Mouse (Mus musculus) midbrain, embryonic 16.5 days (tissue): ENCODE measurements at regions not wholly inside any gene's neighbourhood (a gene's known extent, or its start where the extent isn't known, plus 50 kb on each side); places are given as distances from the start of the nearest gene placed in this dataset.

ENCODE experiments used
- ATAC-seq: fragments of 200-750 bp; cut with Nextera tagmentation; 2 replicates; pipeline ENCODE4 v1.8.0; 2017; ENCODE audit warnings: moderate TSS enrichment
- H3K27ac ChIP-seq: fragments of 300-500 bp; sonication (generic); 2 replicates; pipeline ENCODE4 v1.5.1; 2014; ENCODE audit warnings: mild to moderate bottlenecking, low read length, mixed read lengths
- H3K27me3 ChIP-seq: fragments of 300-500 bp; sonication (generic); 2 replicates; pipeline ENCODE4 v1.6.1; 2014; ENCODE audit warnings: low read depth, low read length, mixed read lengths; ENCODE audit not compliant: control insufficient read depth, insufficient read depth
- H3K36me3 ChIP-seq: fragments of 300-500 bp; sonication (generic); 2 replicates; pipeline ENCODE4 v1.6.1; 2014; ENCODE audit warnings: mild to moderate bottlenecking, low read length, moderate library complexity, mixed read lengths; ENCODE audit not compliant: control insufficient read depth, insufficient read depth
- H3K4me1 ChIP-seq: fragments of 300-500 bp; sonication (generic); 2 replicates; pipeline ENCODE4 v1.6.1; 2014; ENCODE audit warnings: mild to moderate bottlenecking, low read length, mixed read lengths; ENCODE audit not compliant: control insufficient read depth, insufficient read depth
- H3K4me2 ChIP-seq: fragments of 300-500 bp; sonication (generic); 2 replicates; pipeline ENCODE4 v1.6.1; 2014; ENCODE audit warnings: mild to moderate bottlenecking, low read length, mixed read lengths
- H3K4me3 ChIP-seq: fragments of 300-500 bp; sonication (generic); 2 replicates; pipeline ENCODE4 v1.5.1; 2014; ENCODE audit warnings: low read depth, mild to moderate bottlenecking, low read length, moderate library complexity, mixed read lengths
- H3K9ac ChIP-seq: fragments of 300-500 bp; sonication (generic); 2 replicates; pipeline ENCODE4 v1.6.1; 2014; ENCODE audit warnings: low read depth, low read length, mixed read lengths
- H3K9me3 ChIP-seq: fragments of 300-500 bp; sonication (generic); replicated peaks from 2 replicates; pipeline ENCODE4 v1.6.1; 2014; ENCODE audit warnings: mild to moderate bottlenecking, low read length, mixed read lengths; ENCODE audit not compliant: control insufficient read depth, poor library complexity, severe bottlenecking
- WGBS: fragments of 180-500 bp; shearing (Covaris S2); extraction: QIAGEN DNeasy Blood & Tissue Kit; methylation state at CpG from one replicate; pipeline ENCODE4 v1.1.7; 2014; 5-methylcytosine and 5-hydroxymethylcytosine counted together

DNA sequence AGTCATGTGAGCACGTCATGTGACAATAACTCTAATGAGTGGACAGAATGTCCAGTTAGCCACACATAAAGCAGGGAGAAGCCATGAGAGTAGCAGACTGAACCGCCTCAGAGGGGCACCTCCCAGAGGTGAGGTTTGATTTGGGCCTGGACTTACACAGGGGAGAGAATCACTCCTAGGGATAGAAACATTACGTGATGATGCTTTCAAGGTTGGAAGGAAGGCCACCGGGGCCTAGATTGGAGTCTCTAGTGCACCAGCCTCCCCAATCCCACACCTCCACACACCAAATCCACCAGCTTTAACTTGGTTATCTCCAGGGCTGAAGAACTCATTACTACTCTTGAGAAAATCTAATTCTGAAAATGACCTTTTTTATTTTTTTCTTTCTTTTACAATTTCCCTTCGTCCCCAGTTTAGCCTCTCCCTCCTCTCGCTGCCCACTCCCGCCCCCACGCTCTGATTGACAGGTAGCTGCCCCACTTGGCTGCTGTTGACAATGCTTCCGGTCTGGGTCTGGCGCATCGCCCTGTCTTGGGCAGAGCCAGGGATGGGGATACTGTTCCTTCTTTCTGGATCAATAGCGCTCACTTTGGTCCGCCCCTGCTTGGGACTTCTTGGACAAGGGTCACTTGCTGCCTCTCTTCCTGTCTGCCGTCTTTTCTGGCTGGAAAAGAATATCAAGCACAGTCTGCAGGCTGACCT lies 87.8 kb upstream of the Mvb12b start:
- H3K4me2 ChIP-seq: no peak overlapping the region
- no peak overlapping the region for H3K9ac ChIP-seq
- H3K4me3 ChIP-seq: no peak overlapping the region
- no peaks in the 10 kb centered on the region for H3K27me3 ChIP-seq
- H3K9me3 ChIP-seq: peaks cover 3% of the 10 kb centered on the region; the same call in 1 of the 2 replicates
- H3K27ac ChIP-seq: no peak overlapping the region
- peaks cover 9% of the 10 kb centered on the region for H3K4me1 ChIP-seq
- WGBS: 80% methylated on average over 14 of the region's 14 CpGs
- no peak for ATAC-seq
- no peaks in the 10 kb centered on the region for H3K36me3 ChIP-seq

DNA sequence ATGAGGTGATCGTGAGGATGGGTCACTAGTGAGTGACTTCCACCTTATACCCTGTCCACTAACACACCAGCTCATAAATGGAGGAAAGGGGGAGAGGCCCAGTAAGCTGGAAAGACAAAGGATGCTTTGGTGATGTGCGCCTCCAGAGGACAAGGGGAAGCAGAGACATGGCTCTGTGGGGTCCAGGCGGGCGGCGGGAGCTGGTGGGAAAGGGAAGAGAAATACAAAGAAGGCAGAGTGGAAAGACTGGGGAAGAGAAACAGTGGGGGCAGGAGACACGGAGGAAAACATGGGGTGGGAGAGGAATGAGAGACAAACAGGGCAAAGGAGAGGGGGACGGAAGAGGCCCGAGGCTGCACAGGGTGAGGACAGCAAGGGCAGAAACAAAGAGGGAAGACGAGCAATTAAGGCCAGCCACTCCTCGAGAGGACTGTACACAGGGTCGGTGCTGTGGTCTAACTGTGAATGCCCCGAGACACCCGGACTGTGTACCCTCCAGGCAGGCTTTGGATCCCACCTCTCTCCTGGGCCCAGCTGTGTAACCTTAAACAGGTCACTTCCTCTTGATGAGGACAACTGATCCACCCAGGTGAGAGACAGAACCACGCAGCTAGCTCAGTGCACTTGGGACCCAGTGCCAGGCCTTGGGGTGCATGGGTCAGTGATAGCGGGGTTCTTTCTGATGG lies 87.1 kb upstream of the Mvb12b start:
- H3K4me1 ChIP-seq: peaks cover 9% of the 10 kb centered on the region
- H3K4me3 ChIP-seq: no peak overlapping the region
- no peak for ATAC-seq
- no peak overlapping the region for H3K4me2 ChIP-seq
- peaks cover 3% of the 10 kb centered on the region; the same call in 1 of the 2 replicates for H3K9me3 ChIP-seq
- WGBS: 49% methylated on average over 15 of the region's 15 CpGs
- H3K36me3 ChIP-seq: no peaks in the 10 kb centered on the region
- no peak overlapping the region for H3K9ac ChIP-seq
- peak overlapping the region; percentile 52; the same call in 1 of the 2 replicates for H3K27ac ChIP-seq
- H3K27me3 ChIP-seq: no peaks in the 10 kb centered on the region

DNA sequence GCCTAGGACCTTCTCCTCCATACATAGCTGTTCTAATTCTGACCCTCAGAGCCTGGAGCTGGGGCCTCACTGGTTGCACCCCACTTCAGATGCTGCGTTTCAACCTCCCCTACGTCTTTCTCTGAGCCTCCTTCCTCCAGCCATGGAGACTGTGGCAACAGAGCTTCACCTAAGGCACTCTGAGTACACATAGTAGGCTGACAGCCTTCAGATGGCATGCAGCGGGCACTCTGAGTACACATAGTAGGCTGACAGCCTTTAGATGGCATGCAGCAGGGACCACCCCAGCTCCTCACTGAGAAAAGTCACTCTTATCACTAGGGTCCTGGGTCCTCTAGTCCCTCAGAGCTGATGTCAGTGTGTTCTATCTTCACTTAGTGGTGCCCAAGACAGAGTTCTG lies 86.3 kb upstream of the Mvb12b start:
- Histone ChIP-seq H3K9ac (no peak overlapping the region), H3K4me2 (no peak overlapping the region), H3K27ac (peak overlapping the region; percentile 53), H3K4me3 (no peak overlapping the region), H3K36me3 (no peaks in the 10 kb centered on the region), H3K4me1 (peaks cover 9% of the 10 kb centered on the region), H3K9me3 (peaks cover 3% of the 10 kb centered on the region; the same call in 1 of the 2 replicates), H3K27me3 (no peaks in the 10 kb centered on the region)
- no peak; the same call in 1 of the 2 replicates for ATAC-seq
- WGBS: 89% methylated on average over 3 of the region's 3 CpGs

DNA sequence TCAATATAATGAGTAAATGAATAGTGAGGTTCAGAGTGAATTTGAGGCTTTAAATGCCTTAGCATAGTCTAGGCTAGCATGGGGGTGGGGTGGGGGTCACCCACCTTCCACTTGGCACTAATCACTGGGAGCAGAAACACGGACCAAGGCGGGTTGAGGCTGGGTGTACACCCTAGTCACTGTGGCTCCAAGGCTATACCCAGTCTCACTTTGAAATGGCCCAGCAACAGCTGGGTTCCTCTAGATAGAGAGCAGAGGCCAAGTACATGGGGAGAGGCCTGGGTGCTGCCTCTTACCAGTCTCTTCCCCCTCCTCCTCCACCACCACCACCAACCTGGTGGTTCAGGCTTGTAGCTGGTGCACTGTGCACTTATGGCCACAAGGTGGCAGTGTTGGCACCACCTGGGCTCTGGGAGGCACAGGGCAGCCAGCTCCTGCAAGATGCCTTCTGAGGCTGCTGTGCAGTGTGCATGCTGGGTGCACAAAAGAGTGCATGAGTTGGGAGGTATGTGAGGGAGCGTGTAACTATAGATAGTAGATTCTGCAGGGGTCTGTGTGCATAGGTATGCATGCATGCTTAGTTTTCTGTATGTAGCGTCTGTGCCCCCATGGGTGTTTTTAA lies 85.6 kb upstream of the Mvb12b start:
- H3K4me2 ChIP-seq: no peak overlapping the region
- H3K9me3 ChIP-seq: peaks cover 3% of the 10 kb centered on the region; the same call in 1 of the 2 replicates
- H3K4me3 ChIP-seq: no peak overlapping the region
- H3K4me1 ChIP-seq: peaks cover 9% of the 10 kb centered on the region
- H3K9ac ChIP-seq: no peak overlapping the region; the same call in 1 of the 2 replicates
- 61% methylated on average over 4 of the region's 4 CpGs for WGBS
- no peaks in the 10 kb centered on the region for H3K27me3 ChIP-seq
- ATAC-seq: peak; percentile 90
- no peaks in the 10 kb centered on the region for H3K36me3 ChIP-seq
- H3K27ac ChIP-seq: peak overlapping the region; percentile 53

DNA sequence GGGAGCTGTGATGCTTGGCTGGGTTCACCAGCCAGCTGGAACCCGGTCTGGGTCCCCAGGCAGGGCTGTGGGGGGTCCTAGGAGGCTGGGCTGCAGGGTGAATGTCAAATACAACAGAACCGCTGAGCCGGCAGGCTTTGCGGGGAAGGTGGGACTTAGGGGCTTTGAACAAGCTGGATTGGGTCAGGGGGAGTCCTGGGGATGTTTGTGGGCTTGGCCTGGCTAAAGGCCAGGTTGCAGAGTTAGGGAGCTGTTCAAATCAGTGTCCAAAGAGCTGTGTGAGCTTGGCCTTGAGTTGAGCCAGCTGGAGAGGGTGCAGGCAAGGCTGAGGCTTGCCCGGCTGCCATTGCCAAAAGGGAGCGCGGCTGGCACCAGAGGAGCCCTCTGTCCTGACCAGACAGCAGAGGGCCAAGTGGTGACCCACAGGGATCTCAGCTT lies 79.3 kb upstream of the Mvb12b start:
- Histone ChIP-seq H3K36me3 (no peaks in the 10 kb centered on the region), H3K9me3 (peaks cover 3% of the 10 kb centered on the region; the same call in 1 of the 2 replicates), H3K27ac (peak overlapping the region; percentile 47), H3K27me3 (no peaks in the 10 kb centered on the region), H3K9ac (no peak overlapping the region), H3K4me3 (no peak overlapping the region), H3K4me2 (peak overlapping the region; percentile 32), H3K4me1 (peaks cover 17% of the 10 kb centered on the region)
- 30% methylated on average over 7 of the region's 7 CpGs for WGBS
- peak; percentile 77 for ATAC-seq

DNA sequence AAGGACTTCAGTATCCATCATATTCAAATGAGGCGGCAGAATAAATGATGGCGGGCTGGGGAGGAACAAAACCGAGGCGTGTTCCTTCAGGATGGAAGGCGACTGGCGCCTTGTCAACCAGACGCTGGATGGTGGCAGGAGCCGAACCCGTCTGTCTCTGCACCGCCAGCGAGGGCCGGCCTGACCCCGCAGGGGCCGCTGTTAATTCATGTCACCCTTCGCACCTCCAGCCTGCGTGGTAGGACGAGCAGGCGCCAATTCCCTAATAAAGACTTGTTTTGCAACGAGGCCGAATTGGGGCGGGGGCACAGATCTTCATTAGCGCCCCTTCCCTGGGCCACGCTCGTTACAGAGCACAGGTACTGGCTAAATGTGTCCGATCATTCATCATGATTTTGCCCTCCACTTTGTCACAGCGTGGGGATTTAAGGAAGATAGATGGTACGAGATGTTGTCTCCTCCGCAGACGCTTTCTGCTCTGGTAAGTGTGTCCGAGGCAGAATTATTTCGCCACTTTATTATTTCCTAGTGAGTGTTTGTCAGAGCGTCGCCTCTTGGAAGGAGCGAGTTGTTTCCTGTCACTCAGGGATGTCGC lies 78.7 kb upstream of the Mvb12b start:
- Histone ChIP-seq H3K4me2 (peak overlapping the region; percentile 32), H3K27me3 (no peaks in the 10 kb centered on the region), H3K9me3 (peaks cover 3% of the 10 kb centered on the region; the same call in 1 of the 2 replicates), H3K4me3 (no peak overlapping the region), H3K9ac (no peak overlapping the region), H3K27ac (peak overlapping the region; percentile 47), H3K36me3 (no peaks in the 10 kb centered on the region), H3K4me1 (peaks cover 17% of the 10 kb centered on the region)
- 25% methylated on average over 35 of the region's 35 CpGs for WGBS
- ATAC-seq: peak; percentile 28

DNA sequence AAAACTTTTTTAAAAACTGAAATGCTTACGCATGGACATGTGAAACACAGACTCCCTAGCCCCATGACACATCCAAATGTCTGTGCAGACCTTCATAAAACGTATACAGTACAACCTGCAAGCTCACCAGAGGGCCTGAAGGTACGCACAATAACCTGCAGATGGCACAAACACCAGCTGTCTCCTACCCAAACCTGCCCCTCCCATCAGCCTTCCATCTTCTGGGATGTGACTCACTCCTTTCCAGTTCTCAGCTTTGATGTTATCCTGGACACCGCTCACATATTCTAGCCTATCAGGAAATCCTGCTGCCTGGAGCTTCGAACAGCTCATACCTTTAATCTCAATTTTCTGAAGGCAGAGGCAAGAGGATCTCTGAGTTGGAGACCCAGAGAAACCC lies 76.3 kb upstream of the Mvb12b start:
- H3K36me3 ChIP-seq: no peaks in the 10 kb centered on the region
- no peaks in the 10 kb centered on the region for H3K27me3 ChIP-seq
- no peak overlapping the region for H3K4me3 ChIP-seq
- H3K27ac ChIP-seq: no peak overlapping the region
- H3K9me3 ChIP-seq: 0 out of 2 replicates have a peak, but pooled peaks cover 2% of the 10 kb centered on the region
- no peak overlapping the region for H3K9ac ChIP-seq
- no peak overlapping the region for H3K4me2 ChIP-seq
- ATAC-seq: no peak
- 89% methylated on average over 5 of the region's 5 CpGs for WGBS
- peaks cover 17% of the 10 kb centered on the region for H3K4me1 ChIP-seq

DNA sequence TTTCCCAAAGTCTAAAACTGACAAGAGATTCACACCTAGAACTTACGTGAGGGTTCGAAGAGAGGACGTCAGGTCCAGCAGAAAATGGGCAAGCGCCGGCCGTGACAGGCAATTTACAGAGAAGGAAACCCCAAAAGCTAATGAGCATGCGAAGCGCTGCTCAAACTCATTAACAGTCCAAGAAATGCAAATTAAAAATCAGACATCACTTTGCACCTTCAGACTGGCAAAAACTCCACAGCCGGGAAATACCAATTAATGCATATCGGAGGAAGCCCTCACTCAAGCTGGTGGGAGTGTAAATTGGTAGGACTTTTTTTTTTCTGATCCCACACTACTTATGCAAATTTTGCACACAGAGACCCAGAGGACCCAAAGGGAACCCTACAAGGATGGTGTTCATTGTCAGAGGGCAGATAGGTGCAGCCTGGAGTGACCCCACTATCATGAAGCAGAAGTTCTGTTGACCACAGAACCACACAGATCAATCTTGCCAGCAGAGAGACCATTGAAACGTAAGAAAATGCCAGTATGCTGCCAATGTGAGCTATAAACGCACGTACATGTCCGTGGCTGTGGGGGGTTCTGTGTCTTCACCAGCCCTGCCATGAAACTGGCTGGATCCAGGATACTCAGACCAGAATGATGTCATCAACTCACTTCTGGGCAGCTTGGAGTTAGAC lies 74.8 kb upstream of the Mvb12b start:
- WGBS: 67% methylated on average over 14 of the region's 14 CpGs
- no peak overlapping the region for H3K4me3 ChIP-seq
- no peak overlapping the region for H3K27ac ChIP-seq
- H3K9ac ChIP-seq: no peak overlapping the region
- H3K27me3 ChIP-seq: no peaks in the 10 kb centered on the region
- 0 out of 2 replicates have a peak overlapping the region, but pooled peaks have one; percentile 12 for H3K4me2 ChIP-seq
- H3K36me3 ChIP-seq: no peaks in the 10 kb centered on the region
- H3K4me1 ChIP-seq: peaks cover 17% of the 10 kb centered on the region
- ATAC-seq: no peak
- H3K9me3 ChIP-seq: 0 out of 2 replicates have a peak, but pooled peaks cover 2% of the 10 kb centered on the region
